Mouse (Mus musculus): Measurements from ENCODE around the gene Gstt4.
"Not testable (repeated sequence)": the region's sequence is repeated elsewhere in the genome, so short reads cannot be mapped to it uniquely, and the experiment has no call there.

Gene Gstt4

GRCm38 (mm10) chr10:75822443-75822842, at the start of gene Gstt4:
Gstt4 (minus strand) TSS chr10:75822543.
- no peak for DNase-seq (ENCODE audit: low spot score in 2 of 2)

- DNase-seq (ENCODE audit: low spot score in 2 of 2): no peak
Measured at GRCm38 (mm10) chr10:75861587-75861986, 39.2 kb upstream of the Gstt4 start.

- no peak for DNase-seq (ENCODE audit: low spot score in 2 of 2)
Measured at GRCm38 (mm10) chr10:75860746-75861145, 38.4 kb upstream of the Gstt4 start.

GRCm38 (mm10) chr10:75859786-75860470, 37.6 kb upstream of the Gstt4 start, which contains the start of gene Mif:
Mif (minus strand) TSS chr10:75860240.
- DNase-seq (ENCODE audit: low spot score in 2 of 2): peak; percentile 81 to 89

- DNase-seq (ENCODE audit: low spot score in 2 of 2): no peak
Measured at GRCm38 (mm10) chr10:75859107-75859746, 36.9 kb upstream of the Gstt4 start.

GRCm38 (mm10) chr10:75857598-75857997, 35.3 kb upstream of the Gstt4 start:
- no peak for DNase-seq (ENCODE audit: low spot score in 2 of 2)

- no peak for DNase-seq (ENCODE audit: low spot score in 2 of 2)
Measured at GRCm38 (mm10) chr10:75856976-75857375, 34.6 kb upstream of the Gstt4 start.

- DNase-seq (ENCODE audit: low spot score in 2 of 2): no peak
Measured at GRCm38 (mm10) chr10:75856155-75856907, 34.0 kb upstream of the Gstt4 start.

GRCm38 (mm10) chr10:75855416-75855981, 33.2 kb upstream of the Gstt4 start:
- no peak for DNase-seq (ENCODE audit: low spot score in 2 of 2)

GRCm38 (mm10) chr10:75854791-75855190, 32.4 kb upstream of the Gstt4 start:
- no peak for DNase-seq (ENCODE audit: low spot score in 2 of 2)

GRCm38 (mm10) chr10:75854096-75854495, 31.8 kb upstream of the Gstt4 start:
- no peak for DNase-seq (ENCODE audit: low spot score in 2 of 2)

GRCm38 (mm10) chr10:75853452-75853851, 31.1 kb upstream of the Gstt4 start:
- DNase-seq (ENCODE audit: low spot score in 2 of 2): peak; percentile 69 to 82

GRCm38 (mm10) chr10:75852539-75853125, 30.3 kb upstream of the Gstt4 start:
- DNase-seq (ENCODE audit: low spot score in 2 of 2): no peak

- no peak for DNase-seq (ENCODE audit: low spot score in 2 of 2)
Measured at GRCm38 (mm10) chr10:75851681-75852080, 29.3 kb upstream of the Gstt4 start.

GRCm38 (mm10) chr10:75851076-75851475, 28.7 kb upstream of the Gstt4 start:
- no peak for DNase-seq (ENCODE audit: low spot score in 2 of 2)

GRCm38 (mm10) chr10:75848382-75848781, 26.0 kb upstream of the Gstt4 start:
- no peak for DNase-seq (ENCODE audit: low spot score in 2 of 2)

- no peak for DNase-seq (ENCODE audit: low spot score in 2 of 2)
Measured at GRCm38 (mm10) chr10:75845306-75845930, 23.1 kb upstream of the Gstt4 start.

- no peak for DNase-seq (ENCODE audit: low spot score in 2 of 2)
Measured at GRCm38 (mm10) chr10:75844800-75845199, 22.5 kb upstream of the Gstt4 start.

GRCm38 (mm10) chr10:75843898-75844297, 21.6 kb upstream of the Gstt4 start:
- DNase-seq (ENCODE audit: low spot score in 2 of 2): not testable (repeated sequence)

- no peak for DNase-seq (ENCODE audit: low spot score in 2 of 2)
Measured at GRCm38 (mm10) chr10:75839092-75839491, 16.7 kb upstream of the Gstt4 start.

- peak; percentile 84 to 93 for DNase-seq (ENCODE audit: low spot score in 2 of 2)
Measured at GRCm38 (mm10) chr10:75837248-75837759, 15.0 kb upstream of the Gstt4 start, which contains the start of gene Gstt2. Gstt2 (minus strand) TSS chr10:75837424.
